ENCODE assay signal across 8 mouse cellular contexts in the genomic region with DNA sequence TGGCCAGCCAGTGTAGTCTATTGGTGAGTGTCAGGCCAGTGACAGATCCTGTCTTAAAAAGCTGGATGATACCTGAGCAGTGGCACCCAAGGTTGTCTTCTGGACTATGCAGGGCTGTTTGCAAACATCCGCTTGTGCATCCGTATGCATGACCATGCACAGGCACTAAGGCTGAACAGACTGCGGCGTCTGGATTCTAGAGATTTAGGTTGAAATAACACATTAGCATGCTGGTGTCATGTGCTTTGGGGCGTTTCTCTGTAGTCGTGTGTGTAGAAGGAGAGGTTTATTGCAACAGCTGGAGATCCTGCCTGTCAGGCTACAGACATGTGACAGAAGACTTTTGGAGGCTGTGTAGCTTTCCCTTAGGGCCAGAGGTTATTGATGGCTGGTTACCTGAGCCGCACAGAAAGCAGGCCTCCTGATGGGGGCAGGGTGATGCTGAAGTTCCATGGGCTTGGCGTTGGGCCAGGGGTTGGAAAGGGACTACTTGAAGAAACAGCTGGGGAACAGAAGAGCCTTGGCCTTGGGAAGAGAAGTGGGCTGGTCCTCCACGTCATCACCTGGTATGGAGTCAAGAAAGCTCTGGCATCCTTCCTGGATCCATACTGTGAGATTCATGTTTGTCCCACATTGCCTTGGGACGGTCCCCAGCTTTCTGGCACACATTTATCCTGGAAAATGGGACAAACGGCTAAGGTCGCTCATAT. TPM values are rescaled to one million over a fixed set of nuclear protein-coding genes. Genes with fewer than 3 reads are reported as not detected.
DNase-seq lines count a peak whose midpoint lies in the region; ATAC-seq and TF ChIP-seq lines count a peak whose summit lies in the region.

No protein-coding gene starts in this region.

- H3K4me3 ChIP-seq in lung, embryonic 15.5 days, result no peak overlapping the region
- no peak overlapping the region for H3K4me3 ChIP-seq in limb, embryonic 13.5 days
- H3K4me3 ChIP-seq in thymus, adult 2 months (ENCODE audit: control insufficient read depth, insufficient read depth, low read length), result no peak overlapping the region

- WGBS in lung, embryonic 15.5 days, result 53% methylated on average over 12 of the region's 12 CpGs
- 49% methylated on average over 12 of the region's 12 CpGs for WGBS in limb, embryonic 13.5 days
- WGBS in thymus, adult 2 months, result 94% methylated on average over 12 of the region's 12 CpGs

- H3K9ac ChIP-seq in lung, embryonic 15.5 days, result no peak overlapping the region
- no peak overlapping the region for H3K9ac ChIP-seq in limb, embryonic 13.5 days

- peak; percentile 18 for DNase-seq in adrenal gland, postnatal 14 days
- DNase-seq in adrenal gland, adult 18-20 months (ENCODE audit: low spot score in 2 of 2), result no peak
- DNase-seq in lung, postnatal 36 days, result no peak
- DNase-seq in heart, postnatal 10 days, result peak; percentile 41 to 46
- DNase-seq in c-Kit-positive CD71-positive TER-119-positive erythroid progenitor cells, embryonic 14.5 days (ENCODE audit: low spot score), result no peak
- no peak for DNase-seq in thymus, adult 2 months

- H3K9me3 ChIP-seq in lung, embryonic 15.5 days, result no peaks in the 10 kb centered on the region
- H3K9me3 ChIP-seq in limb, embryonic 13.5 days, result no peaks in the 10 kb centered on the region

- H3K4me2 ChIP-seq in lung, embryonic 15.5 days, result no peak overlapping the region
- no peak overlapping the region for H3K4me2 ChIP-seq in limb, embryonic 13.5 days (replicated peaks)

- peaks cover 8% of the 10 kb centered on the region; the same call in 1 of the 2 replicates for H3K4me1 ChIP-seq in lung, embryonic 15.5 days
- H3K4me1 ChIP-seq in limb, embryonic 13.5 days, result peaks cover 12% of the 10 kb centered on the region
- no peaks in the 10 kb centered on the region for H3K4me1 ChIP-seq in thymus, adult 2 months (replicated peaks; ENCODE audit: control insufficient read depth, insufficient read depth, low read length)

- no peaks in the 10 kb centered on the region for H3K36me3 ChIP-seq in lung, embryonic 15.5 days
- H3K36me3 ChIP-seq in limb, embryonic 13.5 days, result no peaks in the 10 kb centered on the region
- H3K36me3 ChIP-seq in thymus, adult 2 months (ENCODE audit: control insufficient read depth, insufficient read depth, low read length), result no peaks in the 10 kb centered on the region

- no peak overlapping the region for H3K27ac ChIP-seq in lung, embryonic 15.5 days
- no peak overlapping the region for H3K27ac ChIP-seq in limb, embryonic 13.5 days
- H3K27ac ChIP-seq in thymus, adult 2 months (ENCODE audit: control insufficient read depth, insufficient read depth, low read length), result no peak overlapping the region

- TF ChIP-seq POLR2A in thymus, adult 2 months (IDR thresholded peaks at IDR 0.05; ENCODE audit: control insufficient read depth, extremely low read depth, insufficient read depth, low read length, poor library complexity), result no peak

- intact Hi-C loops in heart, postnatal 10 days (cut with DNase I), result no loop called here

- TF ChIP-seq CTCF in thymus, adult 2 months (IDR thresholded peaks at IDR 0.05; ENCODE audit: borderline replicate concordance, control insufficient read depth, extremely low read depth, insufficient read depth, low read length, poor library complexity), result no peak

- ATAC-seq in lung, embryonic 15.5 days (ENCODE audit: borderline replicate concordance, extremely low read depth, low FRiP score, low TSS enrichment), result peak; percentile 47; the same call in 1 of the 2 replicates
- ATAC-seq in limb, embryonic 13.5 days (ENCODE audit: low FRiP score, low read depth), result peak; percentile 86

- no peaks in the 10 kb centered on the region for H3K27me3 ChIP-seq in lung, embryonic 15.5 days
- H3K27me3 ChIP-seq in limb, embryonic 13.5 days, result no peaks in the 10 kb centered on the region
- H3K27me3 ChIP-seq in thymus, adult 2 months (ENCODE audit: control insufficient read depth, insufficient read depth, low read length), result no peaks in the 10 kb centered on the region

RNA-seq across cellular contexts. Expression of a gene that starts 59.7 kb away (rescaled TPM):
- total RNA-seq in adrenal gland, postnatal 14 days (2021), result 21.8 and 25.1 TPM in 2 replicates
- 10 to 100 TPM; 18.7 to 19.1 TPM for total RNA-seq in adrenal gland, adult 18-20 months (2021)
- 18.9 and 19.4 TPM in 2 replicates for polyA plus RNA-seq in lung, embryonic 15.5 days (2015; fragmentation: Nextera tagmentation; extraction: Ambion mirVana)
- 10 to 100 TPM; 22.7 to 25.6 TPM for total RNA-seq in heart, postnatal 10 days (2021)
- polyA plus RNA-seq in limb, embryonic 13.5 days (2015; fragmentation: Nextera tagmentation; extraction: Ambion mirVana), result 22.4 and 23.3 TPM in 2 replicates
- polyA plus RNA-seq in thymus, adult 2 months (2012; rRNA removed), result 24.9 and 29.0 TPM in 2 replicates

Comparison
In these comparisons a context has a peak if more than half of its experiments do, and no peak if none do; other contexts are left out.
1. DNase-seq: peak in adrenal gland, postnatal 14 days (single experiment) and heart, postnatal 10 days (2 of 2); none in adrenal gland, adult 18-20 months (0 of 2), lung, postnatal 36 days (single experiment), c-Kit-positive CD71-positive TER-119-positive erythroid progenitor cells, embryonic 14.5 days (single experiment) and thymus, adult 2 months (single experiment).